Mouse (Mus musculus) frontal cortex, postnatal 36 days (tissue): ENCODE measurements around the gene Crtc3.
A peak's percentile ranks its signal among the peaks of the same experiment; 100 is the strongest.

Source experiments
- DNase-seq, 2 experiments: peaks; one replicate each; pipeline ENCODE4 v3.0.0; 2022; ENCODE audit warnings: low spot score in 2 of 2

Gene Crtc3

DNA sequence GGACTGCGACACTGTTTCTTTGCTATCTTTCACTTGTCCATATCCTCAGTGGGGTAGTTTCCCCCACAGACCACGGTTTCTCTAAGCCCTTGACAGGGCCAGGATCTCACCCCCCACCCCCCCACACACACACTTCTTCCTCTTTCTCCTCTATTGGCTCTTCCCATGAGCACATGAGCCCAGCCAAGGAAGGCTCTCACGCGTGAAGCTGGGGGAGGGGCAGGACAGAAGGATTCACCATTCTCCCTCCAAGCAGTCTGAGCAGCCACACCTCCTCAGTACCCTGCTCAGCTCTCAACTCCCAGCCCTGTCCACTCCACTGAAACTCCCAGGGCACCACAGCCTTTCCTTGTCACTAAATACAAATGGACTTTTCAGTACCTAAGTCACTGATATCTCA is 47.2 kb downstream of the Crtc3 start:
- no peak for DNase-seq

DNA sequence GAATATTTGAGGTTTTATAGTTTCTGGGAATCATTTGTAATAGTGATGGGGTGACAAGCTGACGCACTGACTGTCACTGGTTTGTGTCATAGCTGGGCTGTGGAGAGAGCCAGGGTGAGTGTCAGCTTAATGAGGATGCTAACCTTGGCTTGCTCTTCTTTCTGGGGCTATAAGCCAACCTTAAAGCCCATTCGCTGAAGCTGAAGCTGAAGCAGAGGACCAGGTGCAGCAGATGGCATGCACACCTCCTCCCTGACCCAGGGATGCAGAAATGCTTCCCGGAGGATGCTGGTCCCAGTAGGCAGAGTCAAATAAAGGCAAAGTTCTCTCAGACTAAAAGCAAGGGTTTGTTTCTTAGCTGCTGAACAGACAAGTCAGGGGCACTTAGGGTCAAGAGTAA is 48.7 kb downstream of the Crtc3 start:
- DNase-seq = no peak

DNA sequence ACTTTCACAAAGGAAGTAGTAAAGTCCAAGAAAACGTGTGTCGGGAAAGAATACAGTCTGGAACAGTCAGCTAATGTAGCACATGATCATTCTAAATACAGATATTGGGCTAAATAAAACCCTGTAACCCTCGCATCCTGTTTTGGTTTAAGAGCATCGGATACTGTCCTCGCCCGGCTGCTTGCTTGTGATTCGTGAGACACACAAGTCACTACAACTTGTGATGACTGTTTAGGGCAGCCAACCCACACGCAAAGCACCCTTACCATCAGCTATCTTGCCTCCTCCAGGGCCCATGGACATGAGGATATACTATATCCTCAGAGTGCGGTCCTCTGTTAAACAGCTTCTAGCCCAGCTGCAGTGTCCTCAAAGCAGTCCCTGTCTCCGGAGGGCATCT is 50.2 kb downstream of the Crtc3 start:
- no peak for DNase-seq

- peak; percentile 29 to 58 for DNase-seq
These were observed 51.5 kb downstream of the Crtc3 start for GRCm38 (mm10) chr7:80636953-80637800.

- DNase-seq = no peak
These were observed 52.3 kb downstream of the Crtc3 start for GRCm38 (mm10) chr7:80636288-80636952.

- no peak for DNase-seq
These were observed 52.8 kb downstream of the Crtc3 start for GRCm38 (mm10) chr7:80635866-80636265.

GRCm38 (mm10) chr7:80634741-80635140 is 53.9 kb downstream of the Crtc3 start:
- DNase-seq = no peak

DNA sequence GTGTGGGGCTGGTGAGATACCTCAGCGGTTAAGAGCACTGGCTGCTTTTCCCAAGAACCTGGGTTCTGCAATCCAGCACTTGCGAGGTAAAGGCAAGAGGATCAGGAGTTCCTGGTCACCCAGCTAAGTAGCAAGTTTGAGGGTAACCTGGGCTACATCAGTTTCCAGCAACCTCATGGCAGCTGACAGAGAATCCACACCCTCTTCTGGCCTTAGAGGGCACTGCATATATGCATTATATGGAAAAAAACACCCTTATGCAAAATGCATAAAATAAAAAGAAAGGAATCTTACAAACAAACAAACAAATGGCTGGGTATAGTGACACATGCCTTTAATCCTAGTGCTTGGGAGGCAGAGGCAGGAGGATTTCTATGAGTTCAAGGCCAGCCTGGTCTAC is 55.0 kb downstream of the Crtc3 start:
- DNase-seq = no peak

DNA sequence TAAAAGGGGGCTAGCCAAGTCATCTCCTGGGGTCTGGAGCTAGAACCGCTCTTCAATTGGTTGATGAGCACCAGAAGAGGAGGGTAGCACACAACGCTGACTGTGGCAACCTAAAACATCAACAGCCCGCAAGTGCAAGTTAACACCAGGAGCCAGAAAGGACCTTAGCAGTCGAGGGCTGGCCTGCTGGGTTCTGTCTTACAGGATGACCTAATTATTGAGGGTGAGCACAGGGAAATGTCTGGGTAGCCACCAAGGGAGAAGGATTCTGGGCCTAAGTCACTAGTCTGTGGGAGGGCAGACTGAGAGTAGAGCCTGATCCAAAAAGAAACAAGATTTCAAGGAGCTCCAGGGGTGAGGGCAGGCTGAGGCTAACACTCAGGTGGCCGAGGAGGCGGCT is 56.7 kb downstream of the Crtc3 start:
- no peak for DNase-seq

DNA sequence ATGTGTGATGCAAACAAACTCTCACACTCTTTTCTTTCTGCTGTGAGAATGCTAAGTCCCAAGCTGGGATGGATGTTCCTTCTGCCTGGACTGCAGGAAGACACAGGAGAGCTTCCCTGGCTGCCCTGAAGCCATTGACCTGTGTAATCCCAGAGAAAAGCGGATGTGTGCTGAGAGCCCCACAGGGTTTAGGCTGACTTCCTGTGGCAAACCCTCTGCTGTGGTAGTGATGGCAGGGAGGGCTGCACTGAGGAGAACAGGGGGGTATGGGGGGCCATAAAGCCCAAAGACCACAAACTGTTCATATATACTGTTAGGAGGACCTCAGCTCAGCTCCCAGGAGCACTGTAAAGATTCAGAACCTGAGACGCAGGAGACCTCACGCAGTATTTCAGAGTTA is 57.3 kb downstream of the Crtc3 start:
- no peak for DNase-seq

GRCm38 (mm10) chr7:80629369-80629768 is 59.3 kb downstream of the Crtc3 start:
- no peak for DNase-seq

GRCm38 (mm10) chr7:80628708-80629183 is 59.9 kb downstream of the Crtc3 start:
- DNase-seq = peak; percentile 33 to 45

- no peak for DNase-seq
These were observed 61.7 kb downstream of the Crtc3 start for GRCm38 (mm10) chr7:80626943-80627342.

- no peak for DNase-seq
These were observed 62.8 kb downstream of the Crtc3 start for GRCm38 (mm10) chr7:80625841-80626240.

DNA sequence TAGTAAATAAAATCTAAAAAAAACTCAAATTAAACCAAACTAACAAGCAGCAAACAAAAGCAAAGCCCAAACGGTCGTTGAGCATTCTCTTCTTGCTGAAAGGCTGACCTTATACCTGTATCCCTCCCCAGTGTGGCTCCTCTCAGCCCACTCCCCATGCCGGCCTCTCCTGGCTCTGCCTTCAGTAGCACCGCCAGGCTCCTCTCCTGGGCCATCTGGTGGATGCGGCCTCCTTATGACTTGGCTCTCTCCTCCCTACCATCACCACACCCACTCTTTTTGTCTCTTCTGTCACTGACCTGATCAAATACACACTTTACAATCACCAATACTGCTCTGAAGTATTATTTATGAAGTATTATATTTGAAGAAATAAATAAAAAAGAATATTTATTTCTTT is 65.4 kb downstream of the Crtc3 start:
- DNase-seq = no peak

GRCm38 (mm10) chr7:80616096-80616495 is 72.6 kb downstream of the Crtc3 start:
- no peak for DNase-seq

DNA sequence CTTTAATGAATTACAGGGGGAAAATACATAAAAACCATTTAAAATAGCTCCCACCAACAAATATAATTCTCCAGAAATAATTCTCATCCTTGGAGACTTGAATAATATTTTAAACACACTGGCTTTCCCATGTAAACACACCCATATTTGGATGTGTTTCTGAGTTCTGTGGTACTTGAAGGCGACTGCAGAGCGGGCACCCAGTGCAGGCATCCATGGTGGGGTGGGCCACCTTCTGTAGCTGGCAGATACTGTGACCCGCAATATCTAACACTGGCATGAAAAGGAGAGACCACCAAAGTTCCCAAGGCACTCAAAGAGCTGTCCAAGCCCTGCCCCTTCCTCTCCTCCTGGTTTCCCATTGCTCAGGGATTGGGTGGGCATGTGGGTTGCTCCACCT is 74.6 kb downstream of the Crtc3 start:
- DNase-seq = no peak

DNA sequence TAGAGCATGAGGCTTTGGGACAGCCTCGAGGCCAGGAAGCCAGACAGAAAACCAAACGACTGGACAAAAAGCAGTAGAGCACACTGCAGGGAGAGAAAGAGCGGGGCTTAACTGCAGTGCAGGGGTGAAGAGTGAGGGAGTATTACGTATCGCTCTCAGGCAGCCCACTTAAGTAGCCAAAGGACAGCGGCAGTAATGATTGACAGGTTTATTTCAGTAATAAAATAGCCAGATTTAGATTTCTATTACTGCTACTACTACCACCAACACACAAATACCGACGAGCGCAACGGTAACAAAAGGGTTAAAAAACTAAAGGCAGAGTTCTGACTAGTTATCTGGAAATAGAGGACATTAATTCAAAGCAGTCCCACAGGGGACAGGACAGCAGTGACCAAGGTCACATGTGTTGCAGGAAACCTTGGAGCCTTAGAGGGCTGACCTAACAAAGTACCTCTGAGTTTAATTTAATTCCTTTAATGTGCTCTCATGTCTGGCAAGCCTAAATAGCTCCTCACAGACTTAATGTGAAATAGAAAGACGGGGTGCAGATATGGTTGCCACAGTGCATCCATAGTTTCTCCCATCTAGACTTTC is 76.4 kb downstream of the Crtc3 start:
- no peak for DNase-seq

DNA sequence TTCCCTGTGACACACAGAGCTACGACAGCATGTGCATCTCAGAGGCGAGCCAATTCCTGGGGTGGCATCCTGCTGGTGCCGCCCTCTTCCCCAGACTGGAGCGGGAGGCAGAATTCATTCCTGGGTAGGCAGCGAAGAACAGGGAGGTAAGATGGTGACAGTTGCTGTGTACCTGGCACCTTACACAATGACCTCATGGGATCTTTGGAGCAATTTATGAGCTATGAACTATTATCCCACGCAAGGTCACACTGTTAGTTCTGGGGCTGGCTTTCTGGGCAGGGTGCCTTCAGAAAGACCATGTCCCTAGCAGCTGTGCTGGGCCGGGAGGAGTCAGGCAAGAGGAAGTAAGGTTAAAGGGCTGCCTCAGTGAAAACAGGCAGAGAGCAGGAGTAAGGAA is 77.0 kb downstream of the Crtc3 start:
- DNase-seq = no peak

- no peak for DNase-seq
These were observed 81.2 kb downstream of the Crtc3 start for GRCm38 (mm10) chr7:80607503-80607902.

DNA sequence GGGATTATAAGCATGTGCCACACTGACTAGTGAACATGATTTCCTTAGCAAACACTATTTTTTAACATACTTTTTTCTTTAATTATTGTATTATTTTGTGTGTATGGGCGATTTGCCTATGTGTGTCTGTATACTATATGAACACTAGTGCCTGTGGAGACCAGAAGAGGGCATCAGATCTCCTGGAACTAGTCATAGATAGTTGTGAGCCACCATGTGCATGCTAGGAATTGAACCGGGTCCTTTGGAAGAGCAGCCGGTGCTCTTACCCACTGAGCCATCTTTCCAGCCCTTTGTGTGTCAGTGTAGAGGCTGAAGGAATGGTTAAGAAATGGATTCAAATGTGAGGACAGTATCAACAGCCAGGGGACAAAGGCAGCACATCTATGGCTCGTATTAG is 82.2 kb downstream of the Crtc3 start:
- no peak for DNase-seq

- no peak for DNase-seq
These were observed 83.1 kb downstream of the Crtc3 start for GRCm38 (mm10) chr7:80605557-80605930.
